Mouse (Mus musculus): Measurements from ENCODE around the gene Eif3f.

- no peak for TF ChIP-seq CTCF (IDR thresholded peaks at IDR 0.05; ENCODE audit: control insufficient read depth, insufficient read depth, insufficient read length)
- no peak for TF ChIP-seq MAX (IDR thresholded peaks at IDR 0.05)
- no peak for TF ChIP-seq CEBPB (IDR thresholded peaks at IDR 0.05; ENCODE audit: low read depth)
- TF ChIP-seq USF1 (IDR thresholded peaks at IDR 0.05; ENCODE audit: low read depth) = no peak
- TF ChIP-seq FOSL1 (IDR thresholded peaks at IDR 0.05; ENCODE audit: insufficient read depth, low read length, poor library complexity, severe bottlenecking) = no peak
- no peak for TF ChIP-seq MYOG (IDR thresholded peaks at IDR 0.05; ENCODE audit: control insufficient read depth, extremely low read depth, insufficient read length)
- TF ChIP-seq MYOD1 (IDR thresholded peaks at IDR 0.05; ENCODE audit: control insufficient read depth, insufficient read length, low read depth) = no peak
Observed at GRCm38 (mm10) chr7:108928280-108929188, 5.7 kb upstream of the Eif3f start.
